In the genomic region with DNA sequence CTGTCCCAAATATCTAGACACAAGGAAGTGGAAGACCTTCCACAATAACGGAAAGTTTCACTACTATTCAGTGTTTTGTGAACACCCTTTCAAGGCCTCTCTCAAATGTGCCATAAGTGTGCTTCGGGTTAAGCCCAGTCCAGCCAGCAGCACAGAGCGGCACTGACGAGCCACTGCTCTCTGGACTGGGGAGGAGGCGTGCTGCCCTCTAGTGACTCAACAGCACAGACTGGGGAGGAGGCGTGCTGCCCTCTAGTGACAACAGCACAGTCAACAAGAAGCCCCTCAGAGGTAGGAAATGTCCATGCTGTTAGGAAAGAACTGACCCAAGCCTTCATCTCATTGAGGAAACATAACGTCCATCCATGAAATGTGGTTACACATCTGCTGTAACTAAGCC, we compare ENCODE assay signal across 8 mouse cellular contexts. TPM values are rescaled to one million over a fixed set of nuclear protein-coding genes. Genes with fewer than 3 reads are reported as not detected.
A peak's percentile ranks its signal among the peaks of the same experiment; 100 is the strongest.
DNase-seq lines count a peak whose midpoint lies in the region; ATAC-seq lines count a peak whose summit lies in the region.

No protein-coding gene starts in this region.

- peak; percentile 91 for ATAC-seq in frontal cortex, adult (ENCODE audit: low TSS enrichment)
- ATAC-seq in lung, embryonic 15.5 days (ENCODE audit: borderline replicate concordance, extremely low read depth, low FRiP score, low TSS enrichment): peak; percentile 93

- no peak overlapping the region for H3K9ac ChIP-seq in lung, embryonic 15.5 days

- peaks cover 36% of the 10 kb centered on the region for H3K36me3 ChIP-seq in hindbrain, embryonic 10.5 days
- peaks cover 11% of the 10 kb centered on the region for H3K36me3 ChIP-seq in lung, embryonic 15.5 days

- H3K4me2 ChIP-seq in lung, embryonic 15.5 days: no peak overlapping the region

- no peaks in the 10 kb centered on the region for H3K27me3 ChIP-seq in hindbrain, embryonic 10.5 days (ENCODE audit: insufficient read depth, poor library complexity, severe bottlenecking)
- no peaks in the 10 kb centered on the region for H3K27me3 ChIP-seq in lung, embryonic 15.5 days

- H3K4me3 ChIP-seq in hindbrain, embryonic 10.5 days: no peak overlapping the region
- H3K4me3 ChIP-seq in lung, embryonic 15.5 days: no peak overlapping the region

- 13% methylated on average over 7 of the region's 7 CpGs for WGBS in hindbrain, embryonic 10.5 days
- 8% methylated on average over 7 of the region's 7 CpGs for WGBS in lung, embryonic 15.5 days

- DNase-seq in Muller cell, postnatal 12 days (ENCODE audit: inconsistent ontology term): peak; percentile 81
- peak; percentile 63 for DNase-seq in cerebellum, adult 9-10 months
- peak; percentile 84 for DNase-seq in hindbrain, embryonic 10.5 days (ENCODE audit: low spot score)
- DNase-seq in layer of hippocampus, adult 9-10 months (ENCODE audit: low spot score): peak; percentile 37
- DNase-seq in ovary, postnatal 10 days (ENCODE audit: low spot score): peak; percentile 38
- DNase-seq in thymus, postnatal 0 days (ENCODE audit: low spot score): peak; percentile 77

- H3K4me1 ChIP-seq in hindbrain, embryonic 10.5 days (replicated peaks): no peaks in the 10 kb centered on the region
- H3K4me1 ChIP-seq in lung, embryonic 15.5 days: no peaks in the 10 kb centered on the region

- H3K9me3 ChIP-seq in hindbrain, embryonic 10.5 days: no peaks in the 10 kb centered on the region
- H3K9me3 ChIP-seq in lung, embryonic 15.5 days: no peaks in the 10 kb centered on the region

- no peak overlapping the region for H3K27ac ChIP-seq in hindbrain, embryonic 10.5 days
- H3K27ac ChIP-seq in lung, embryonic 15.5 days: no peak overlapping the region

RNA-seq across cellular contexts. Expression of a gene that starts 24.6 kb away (rescaled TPM):
- 16.4 and 16.9 TPM in 2 replicates for polyA plus RNA-seq in hindbrain, embryonic 10.5 days (2016; fragmentation: Nextera tagmentation; extraction: Ambion mirVana)
- polyA plus RNA-seq in lung, embryonic 15.5 days (2015; fragmentation: Nextera tagmentation; extraction: Ambion mirVana): 15.6 and 16.1 TPM in 2 replicates
- 13.1 and 14.4 TPM in 2 replicates for polyA plus RNA-seq in thymus, postnatal 0 days (2015; fragmentation: Nextera tagmentation; extraction: Ambion mirVana)

RNA-seq across cellular contexts. Expression of a gene that starts 30.7 kb away (rescaled TPM):
- 49.5 and 53.8 TPM in 2 replicates for polyA plus RNA-seq in hindbrain, embryonic 10.5 days (2016; fragmentation: Nextera tagmentation; extraction: Ambion mirVana)
- polyA plus RNA-seq in lung, embryonic 15.5 days (2015; fragmentation: Nextera tagmentation; extraction: Ambion mirVana): 49.5 and 50.6 TPM in 2 replicates
- polyA plus RNA-seq in thymus, postnatal 0 days (2015; fragmentation: Nextera tagmentation; extraction: Ambion mirVana): 30.4 and 35.4 TPM in 2 replicates

RNA-seq across cellular contexts. Expression of a gene that starts 49.5 kb away (rescaled TPM):
- 2.8 and 5.2 TPM in 2 replicates for polyA plus RNA-seq in hindbrain, embryonic 10.5 days (2016; fragmentation: Nextera tagmentation; extraction: Ambion mirVana)
- 64.4 and 75.1 TPM in 2 replicates for polyA plus RNA-seq in lung, embryonic 15.5 days (2015; fragmentation: Nextera tagmentation; extraction: Ambion mirVana)
- 0.59 and 1.2 TPM in 2 replicates for polyA plus RNA-seq in thymus, postnatal 0 days (2015; fragmentation: Nextera tagmentation; extraction: Ambion mirVana)

Comparison
In these comparisons a context has a peak if more than half of its experiments do, and no peak if none do; other contexts are left out.
1. RNA of a gene that starts 49.5 kb away (polyA plus RNA-seq): 64.4 to 75.1 TPM in lung, embryonic 15.5 days; 2.8 to 5.2 TPM in hindbrain, embryonic 10.5 days and 0.59 to 1.2 TPM in thymus, postnatal 0 days; every median in the first group is over 10 times any median in the second.
2. Peak in every context shown above with its lines, with median percentiles within 50 percentile points of each other: DNase-seq.